Comparison of ENCODE assay signal across 1 mouse cellular context in genomic region chr10:75859107-75859746, GRCm38 (mm10).
TF ChIP-seq lines count a peak whose summit lies in the region.

No protein-coding gene starts in this region.

TF ChIP-seq in MEL, 35 proteins besides CTCF, POLR2A, EP300 and RAD21:
- no peak for TF ChIP-seq GABPA (IDR thresholded peaks at IDR 0.05; ENCODE audit: low read depth, low read length)
- TF ChIP-seq GATA1 (IDR thresholded peaks at IDR 0.05; ENCODE audit: low read depth, low read length) = no peak
- no peak for TF ChIP-seq ELF1 (IDR thresholded peaks at IDR 0.05; ENCODE audit: low read depth, low read length)
- no peak for TF ChIP-seq TCF12 (IDR thresholded peaks at IDR 0.05; ENCODE audit: low read depth, low read length)
- no peak for TF ChIP-seq ZC3H11A (IDR thresholded peaks at IDR 0.05; ENCODE audit: low read depth, low read length)
- TF ChIP-seq ZMIZ1 (IDR thresholded peaks at IDR 0.05; ENCODE audit: low read depth, low read length) = no peak
- TF ChIP-seq POLR2AphosphoS5 (IDR thresholded peaks at IDR 0.05; ENCODE audit: borderline replicate concordance, low read depth, low read length) = no peak
- TF ChIP-seq SMC3 (IDR thresholded peaks at IDR 0.05; ENCODE audit: low read depth, low read length) = no peak
- no peak for TF ChIP-seq USF2 (IDR thresholded peaks at IDR 0.05; ENCODE audit: borderline replicate concordance in 1 of 2, insufficient read depth in 1 of 2, low read depth in 1 of 2, low read length in 2 of 2)
- no peak for TF ChIP-seq TAL1 (IDR thresholded peaks at IDR 0.05; ENCODE audit: low read length)
- TF ChIP-seq CHD1 (IDR thresholded peaks at IDR 0.05; ENCODE audit: low read depth, low read length) = no peak
- TF ChIP-seq SIN3A (IDR thresholded peaks at IDR 0.05; ENCODE audit: low read length) = peak; percentile 47; the same call in 1 of the 2 replicates
- TF ChIP-seq BHLHE40 (IDR thresholded peaks at IDR 0.05; ENCODE audit: borderline replicate concordance, low read depth, low read length) = no peak
- no peak for TF ChIP-seq ZNF384 (IDR thresholded peaks at IDR 0.05; ENCODE audit: low read depth, low read length)
- TF ChIP-seq JUND (IDR thresholded peaks at IDR 0.05; ENCODE audit: low read depth, low read length) = no peak
- TF ChIP-seq MXI1 (IDR thresholded peaks at IDR 0.05; ENCODE audit: low read depth, low read length) = peak; percentile 79; the same call in 1 of the 2 replicates
- no peak for TF ChIP-seq ETS1 (IDR thresholded peaks at IDR 0.05; ENCODE audit: low read depth, low read length)
- TF ChIP-seq USF1 (IDR thresholded peaks at IDR 0.05; ENCODE audit: low read depth, low read length) = 0 out of 2 replicates have a peak, but pooled peaks have one; percentile 9
- no peak for TF ChIP-seq ZKSCAN1 (IDR thresholded peaks at IDR 0.05; ENCODE audit: low read depth, low read length)
- TF ChIP-seq RCOR1 (IDR thresholded peaks at IDR 0.05; ENCODE audit: low read depth, low read length) = no peak
- TF ChIP-seq MYB (IDR thresholded peaks at IDR 0.05; ENCODE audit: low read depth, low read length) = no peak
- TF ChIP-seq MAFK (IDR thresholded peaks at IDR 0.05; ENCODE audit: borderline replicate concordance, low read depth, low read length) = no peak
- no peak for TF ChIP-seq NELFE (IDR thresholded peaks at IDR 0.05; ENCODE audit: low read depth, low read length)
- TF ChIP-seq E2F4 (IDR thresholded peaks at IDR 0.05; ENCODE audit: borderline replicate concordance, low read depth, low read length) = no peak
- TF ChIP-seq MEF2A (IDR thresholded peaks at IDR 0.05; ENCODE audit: extremely low read depth, insufficient replicate concordance, low read depth, low read length, poor library complexity, severe bottlenecking) = no peak
- peak; percentile 72 for TF ChIP-seq MAX (IDR thresholded peaks at IDR 0.05; ENCODE audit: low read length)
- no peak for TF ChIP-seq NRF1 (IDR thresholded peaks at IDR 0.05; ENCODE audit: insufficient read depth, low read depth, low read length, poor library complexity, severe bottlenecking)
- TF ChIP-seq HCFC1 (IDR thresholded peaks at IDR 0.05; ENCODE audit: low read depth, low read length) = no peak
- no peak for TF ChIP-seq POLR2AphosphoS2 (IDR thresholded peaks at IDR 0.05; ENCODE audit: low read length)
TF ChIP-seq in MEL: peak in this region for 4.
